Mouse (Mus musculus): ENCODE data around the gene Mlxipl.

- TF ChIP-seq CTCF (IDR thresholded peaks at IDR 0.05; ENCODE audit: low read depth, low read length) (no peak), TAL1 (conservative IDR thresholded peaks at IDR 0.05; ENCODE audit: low read depth, low read length) (no peak), GATA1 (IDR thresholded peaks at IDR 0.05; ENCODE audit: borderline replicate concordance, low read length) (no peak), POLR2AphosphoS5 (IDR thresholded peaks at IDR 0.05; ENCODE audit: insufficient replicate concordance, low read depth, low read length) (no peak)
Measured at GRCm38 (mm10) chr5:135109976-135110375, 20.3 kb downstream of the Mlxipl start.
